Mouse (Mus musculus): ENCODE data around the gene Rab19. TPM values are rescaled to one million over a fixed set of nuclear protein-coding genes. Genes with fewer than 3 reads are reported as not detected.
A peak's percentile ranks its signal among the peaks of the same experiment; 100 is the strongest.

The Rab19 gene
- 4.0 and 5.9 TPM in 2 replicates for polyA plus RNA-seq (2014; fragmentation: Nextera tagmentation; extraction: Ambion mirVana)

DNA sequence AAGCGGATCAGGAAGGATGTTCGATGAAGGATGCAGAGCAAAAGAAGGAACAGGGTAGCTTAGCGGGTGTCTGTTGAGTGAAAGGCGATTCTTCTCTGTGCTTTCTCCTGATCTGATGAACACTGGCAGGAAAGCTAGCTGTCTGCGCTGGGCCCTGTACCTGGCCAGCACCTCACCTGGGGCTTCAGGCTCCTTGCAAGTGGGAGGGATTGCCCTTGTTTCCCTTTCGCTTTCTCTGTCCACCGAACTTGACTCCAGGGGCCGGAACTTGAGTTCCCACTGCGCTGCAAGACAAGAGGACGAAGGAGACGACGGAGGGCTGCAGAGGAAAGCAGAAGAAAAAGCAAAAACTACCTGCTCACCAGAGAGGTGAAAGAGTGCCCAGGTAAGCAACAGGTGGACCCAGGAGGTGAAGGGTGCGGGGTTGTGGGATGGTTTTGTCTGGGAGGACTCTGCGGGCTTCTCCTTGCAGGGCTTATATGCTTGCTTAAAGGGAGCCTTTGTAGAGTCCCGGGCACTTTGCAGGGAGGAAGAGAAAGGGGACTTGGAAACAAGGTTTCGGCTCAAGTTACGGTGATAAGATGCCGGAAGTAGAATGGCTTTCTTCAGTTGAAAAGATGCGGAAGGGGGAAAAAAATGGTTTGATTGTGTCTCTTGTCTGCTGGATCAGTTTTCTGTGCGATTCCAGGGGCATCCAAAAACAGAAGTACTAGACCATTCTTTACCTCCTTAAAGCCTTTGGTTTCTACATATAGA, at the start of gene Rab19:
Gene Rab19, plus strand, starts transcription at position 51 of the 756 bp plus-strand sequence.
- DNase-seq (ENCODE audit: low spot score), result peak; percentile 80
- H3K4me1 ChIP-seq (replicated peaks; ENCODE audit: control insufficient read depth, insufficient read depth, low read length), result peaks cover 9% of the 10 kb centered on the region
- peak within 1 kb of the TSS; percentile 69 for H3K4me2 ChIP-seq (ENCODE audit: low read length)
- no peaks in the 10 kb centered on the region for H3K9me3 ChIP-seq (ENCODE audit: control insufficient read depth, low read length)
- ATAC-seq (replicated peaks; ENCODE audit: low FRiP score, low TSS enrichment, low read depth), result no peak
- peaks cover 8% of the 10 kb centered on the region; the same call in 1 of the 2 replicates for H3K27me3 ChIP-seq (replicated peaks; ENCODE audit: control insufficient read depth, insufficient read depth, low read length)
- H3K27ac ChIP-seq (ENCODE audit: low read depth), result peak within 1 kb of the TSS; percentile 62
- WGBS, result 7% methylated on average over 20 of the region's 20 CpGs
- no peaks in the 10 kb centered on the region for H3K36me3 ChIP-seq (ENCODE audit: control insufficient read depth, insufficient read depth, low read length)
- H3K9ac ChIP-seq (ENCODE audit: low read length), result peak within 1 kb of the TSS; percentile 44
- peak within 1 kb of the TSS; percentile 44 for H3K4me3 ChIP-seq (ENCODE audit: low read depth, low read length)

DNA sequence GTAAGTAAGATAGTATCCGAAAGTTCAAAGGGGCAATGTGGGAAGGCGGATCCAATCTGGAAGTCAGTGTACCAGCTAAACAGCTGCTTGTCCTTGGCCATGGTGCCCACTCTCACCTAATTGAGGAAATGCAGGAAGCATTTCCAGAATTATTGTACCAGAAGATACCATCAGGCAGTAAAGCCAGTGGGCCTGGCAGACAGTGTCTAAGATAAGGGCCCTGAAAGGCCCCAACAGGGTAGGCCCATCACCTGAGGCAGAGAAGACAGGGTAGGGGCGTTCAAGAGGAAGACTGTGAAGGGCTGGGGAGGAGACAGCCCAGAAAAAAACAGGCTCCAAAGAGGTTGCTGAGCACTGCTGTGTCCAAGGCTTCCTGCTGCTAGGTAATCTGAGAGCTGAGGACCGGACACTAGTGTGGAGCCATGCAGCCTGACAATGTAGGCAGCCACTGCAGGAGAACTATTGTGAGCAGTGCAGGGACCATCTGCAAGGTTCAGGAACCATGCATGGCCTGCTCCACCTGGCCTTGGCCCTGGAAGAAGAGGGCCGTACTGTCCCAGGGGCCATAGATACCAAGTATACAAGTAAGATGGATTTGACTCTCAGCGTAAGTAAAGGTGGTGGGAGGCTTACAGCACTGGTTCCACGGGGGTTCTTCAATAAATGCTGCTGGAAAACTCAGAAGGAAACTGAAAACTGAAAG, 48.8 kb upstream of the Rab19 start:
- peaks cover 27% of the 10 kb centered on the region for H3K36me3 ChIP-seq (ENCODE audit: control insufficient read depth, insufficient read depth, low read length)
- no peak overlapping the region for H3K4me3 ChIP-seq (ENCODE audit: low read depth, low read length)
- H3K27me3 ChIP-seq (replicated peaks; ENCODE audit: control insufficient read depth, insufficient read depth, low read length), result no peaks in the 10 kb centered on the region
- H3K4me2 ChIP-seq (ENCODE audit: low read length), result no peak overlapping the region
- DNase-seq (ENCODE audit: low spot score) (no peak), ATAC-seq (replicated peaks; ENCODE audit: low FRiP score, low TSS enrichment, low read depth) (no peak)
- no peak overlapping the region for H3K9ac ChIP-seq (ENCODE audit: low read length)
- 86% methylated on average over 7 of the region's 7 CpGs for whole genome bisulfite sequencing
- H3K9me3 ChIP-seq (ENCODE audit: control insufficient read depth, low read length), result no peaks in the 10 kb centered on the region
- no peak overlapping the region for H3K27ac ChIP-seq (ENCODE audit: low read depth)
- no peaks in the 10 kb centered on the region for H3K4me1 ChIP-seq (replicated peaks; ENCODE audit: control insufficient read depth, insufficient read depth, low read length)

DNA sequence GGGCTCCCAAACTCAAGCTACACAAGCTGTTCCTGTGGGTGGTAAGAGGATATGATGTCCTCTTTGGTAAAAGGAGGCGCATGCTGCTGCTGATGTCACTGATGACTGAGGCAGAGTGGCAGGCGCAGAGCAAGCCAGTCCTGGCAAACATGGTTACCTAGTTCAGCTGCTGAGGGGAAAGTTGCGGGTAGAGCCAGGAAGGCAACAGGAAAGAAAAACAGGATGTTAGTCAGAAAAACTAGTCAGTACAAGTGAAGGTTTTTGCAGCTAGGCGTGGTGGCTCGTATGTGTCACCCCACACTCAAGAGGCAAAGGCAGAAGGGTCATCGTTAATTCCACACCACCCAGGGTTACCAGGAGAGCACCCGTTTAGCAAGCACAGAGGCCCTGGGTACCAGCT, 46.8 kb upstream of the Rab19 start:
- no peak overlapping the region for H3K4me2 ChIP-seq (ENCODE audit: low read length)
- H3K4me3 ChIP-seq (ENCODE audit: low read depth, low read length), result no peak overlapping the region
- DNase-seq (ENCODE audit: low spot score) (no peak), ATAC-seq (replicated peaks; ENCODE audit: low FRiP score, low TSS enrichment, low read depth) (no peak)
- H3K27ac ChIP-seq (ENCODE audit: low read depth), result no peak overlapping the region
- no peaks in the 10 kb centered on the region for H3K9me3 ChIP-seq (ENCODE audit: control insufficient read depth, low read length)
- H3K36me3 ChIP-seq (ENCODE audit: control insufficient read depth, insufficient read depth, low read length), result peaks cover 40% of the 10 kb centered on the region
- H3K9ac ChIP-seq (ENCODE audit: low read length), result no peak overlapping the region
- no peaks in the 10 kb centered on the region for H3K4me1 ChIP-seq (replicated peaks; ENCODE audit: control insufficient read depth, insufficient read depth, low read length)
- 90% methylated on average over 7 of the region's 7 CpGs for WGBS
- no peaks in the 10 kb centered on the region for H3K27me3 ChIP-seq (replicated peaks; ENCODE audit: control insufficient read depth, insufficient read depth, low read length)

DNA sequence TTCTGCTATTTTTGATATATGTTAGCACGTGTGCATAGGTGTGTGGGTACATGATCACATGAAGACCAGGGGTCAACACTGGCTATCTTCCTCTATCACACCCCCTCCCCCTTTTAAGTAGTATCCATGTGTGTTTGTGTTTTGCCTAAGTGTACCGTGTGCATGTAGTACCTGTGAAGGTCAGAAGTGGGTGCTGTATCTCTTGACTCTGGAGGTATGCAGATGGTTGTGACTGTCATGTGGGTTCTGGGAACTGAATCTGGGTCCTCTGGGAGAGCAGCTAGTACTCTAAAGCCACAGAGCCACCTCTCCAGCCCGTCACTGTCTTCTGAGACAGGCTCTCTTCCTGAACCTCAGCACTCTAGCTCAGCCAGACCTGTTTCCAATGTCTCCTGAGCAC, 46.1 kb upstream of the Rab19 start:
- Histone ChIP-seq H3K27ac (ENCODE audit: low read depth) (no peak overlapping the region), H3K9me3 (ENCODE audit: control insufficient read depth, low read length) (no peaks in the 10 kb centered on the region), H3K4me2 (ENCODE audit: low read length) (no peak overlapping the region), H3K4me3 (ENCODE audit: low read depth, low read length) (no peak overlapping the region), H3K27me3 (replicated peaks; ENCODE audit: control insufficient read depth, insufficient read depth, low read length) (no peaks in the 10 kb centered on the region), H3K4me1 (replicated peaks; ENCODE audit: control insufficient read depth, insufficient read depth, low read length) (no peaks in the 10 kb centered on the region), H3K9ac (ENCODE audit: low read length) (no peak overlapping the region), H3K36me3 (ENCODE audit: control insufficient read depth, insufficient read depth, low read length) (peaks cover 40% of the 10 kb centered on the region)
- DNase-seq (ENCODE audit: low spot score) (no peak), ATAC-seq (replicated peaks; ENCODE audit: low FRiP score, low TSS enrichment, low read depth) (no peak)
- 95% methylated on average over 3 of the region's 3 CpGs for WGBS

DNA sequence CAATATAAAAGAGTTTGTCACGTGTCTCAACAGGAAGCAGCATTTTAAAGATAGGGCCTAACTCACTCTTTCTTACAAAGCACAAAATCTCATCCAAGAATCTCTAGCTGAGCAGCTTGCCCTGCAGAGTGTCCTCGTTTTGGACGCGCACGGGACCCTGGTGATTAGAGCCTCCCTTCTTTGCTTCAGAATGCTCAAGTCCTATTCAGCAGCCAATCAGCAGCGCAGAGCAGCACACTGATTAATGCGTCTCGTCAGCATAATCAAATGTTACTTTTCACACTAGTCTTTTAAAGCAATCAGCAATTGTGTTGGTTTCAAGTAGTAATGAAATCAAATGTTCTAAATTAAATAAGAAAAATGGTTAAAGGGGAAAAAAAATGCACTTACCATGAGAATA, 42.6 kb upstream of the Rab19 start:
- Histone ChIP-seq H3K27me3 (replicated peaks; ENCODE audit: control insufficient read depth, insufficient read depth, low read length) (no peaks in the 10 kb centered on the region), H3K36me3 (ENCODE audit: control insufficient read depth, insufficient read depth, low read length) (peaks cover 57% of the 10 kb centered on the region), H3K4me3 (ENCODE audit: low read depth, low read length) (no peak overlapping the region), H3K27ac (ENCODE audit: low read depth) (no peak overlapping the region), H3K9me3 (ENCODE audit: control insufficient read depth, low read length) (no peaks in the 10 kb centered on the region), H3K9ac (ENCODE audit: low read length) (no peak overlapping the region), H3K4me1 (replicated peaks; ENCODE audit: control insufficient read depth, insufficient read depth, low read length) (no peaks in the 10 kb centered on the region), H3K4me2 (ENCODE audit: low read length) (no peak overlapping the region)
- ATAC-seq (replicated peaks; ENCODE audit: low FRiP score, low TSS enrichment, low read depth), result no peak
- 92% methylated on average over 8 of the region's 8 CpGs for WGBS
- DNase-seq (ENCODE audit: low spot score), result no peak

DNA sequence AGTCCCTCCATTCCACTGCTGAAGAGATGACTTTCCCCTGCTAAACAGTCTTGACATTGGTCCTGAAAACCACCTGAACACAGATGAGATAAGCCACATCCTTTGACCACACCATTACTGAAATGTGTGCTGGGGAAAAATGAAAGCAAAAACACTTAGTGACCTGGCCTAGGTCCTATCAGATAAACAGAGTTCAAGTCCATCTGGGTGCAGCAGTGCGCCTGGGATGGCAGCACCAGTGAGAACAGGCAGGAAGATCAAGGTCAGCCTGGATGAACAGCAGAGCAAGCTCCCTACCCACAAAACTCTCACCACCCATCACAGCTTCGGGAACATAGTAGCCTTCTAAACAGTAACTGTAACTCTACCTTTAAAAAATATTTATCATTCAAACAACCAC, 39.2 kb upstream of the Rab19 start:
- H3K9me3 ChIP-seq (ENCODE audit: control insufficient read depth, low read length), result no peaks in the 10 kb centered on the region
- H3K36me3 ChIP-seq (ENCODE audit: control insufficient read depth, insufficient read depth, low read length), result peaks cover 62% of the 10 kb centered on the region
- H3K4me2 ChIP-seq (ENCODE audit: low read length), result no peak overlapping the region
- no peak for DNase-seq (ENCODE audit: low spot score)
- H3K4me1 ChIP-seq (replicated peaks; ENCODE audit: control insufficient read depth, insufficient read depth, low read length), result no peaks in the 10 kb centered on the region; the same call in 1 of the 2 replicates
- no peak for ATAC-seq (replicated peaks; ENCODE audit: low FRiP score, low TSS enrichment, low read depth)
- no peak overlapping the region for H3K27ac ChIP-seq (ENCODE audit: low read depth)
- H3K9ac ChIP-seq (ENCODE audit: low read length), result no peak overlapping the region
- H3K4me3 ChIP-seq (ENCODE audit: low read depth, low read length), result no peak overlapping the region
- no peaks in the 10 kb centered on the region for H3K27me3 ChIP-seq (replicated peaks; ENCODE audit: control insufficient read depth, insufficient read depth, low read length)
- WGBS, result 72% methylated on average over 2 of the region's 2 CpGs

DNA sequence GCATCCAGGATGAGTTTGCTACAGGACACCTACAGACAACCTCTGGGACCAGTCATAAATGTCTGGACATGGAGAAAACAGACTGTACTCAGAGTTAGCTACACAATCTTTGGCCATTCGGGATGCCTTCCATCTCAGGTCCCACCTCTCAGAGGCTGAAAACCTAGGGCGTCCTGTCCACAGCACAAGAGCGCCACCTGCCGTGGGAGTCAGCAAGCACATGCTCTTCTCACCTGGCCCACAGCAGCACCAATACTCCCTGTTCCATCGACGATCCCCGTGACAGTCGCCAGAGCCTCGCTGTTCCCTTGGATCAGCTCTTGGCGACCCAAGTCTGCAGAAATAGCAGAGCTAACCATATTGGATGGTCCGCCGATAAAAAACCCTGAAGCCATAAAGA, 37.0 kb upstream of the Rab19 start:
- DNase-seq (ENCODE audit: low spot score) (peak; percentile 94), ATAC-seq (replicated peaks; ENCODE audit: low FRiP score, low TSS enrichment, low read depth) (peak; percentile 67)
- Histone ChIP-seq H3K4me1 (replicated peaks; ENCODE audit: control insufficient read depth, insufficient read depth, low read length) (no peaks in the 10 kb centered on the region; the same call in 1 of the 2 replicates), H3K9me3 (ENCODE audit: control insufficient read depth, low read length) (no peaks in the 10 kb centered on the region), H3K4me2 (ENCODE audit: low read length) (no peak overlapping the region), H3K9ac (ENCODE audit: low read length) (no peak overlapping the region), H3K4me3 (ENCODE audit: low read depth, low read length) (no peak overlapping the region), H3K27ac (ENCODE audit: low read depth) (no peak overlapping the region), H3K27me3 (replicated peaks; ENCODE audit: control insufficient read depth, insufficient read depth, low read length) (no peaks in the 10 kb centered on the region), H3K36me3 (ENCODE audit: control insufficient read depth, insufficient read depth, low read length) (peaks cover 51% of the 10 kb centered on the region)
- WGBS, result 25% methylated on average over 12 of the region's 12 CpGs

DNA sequence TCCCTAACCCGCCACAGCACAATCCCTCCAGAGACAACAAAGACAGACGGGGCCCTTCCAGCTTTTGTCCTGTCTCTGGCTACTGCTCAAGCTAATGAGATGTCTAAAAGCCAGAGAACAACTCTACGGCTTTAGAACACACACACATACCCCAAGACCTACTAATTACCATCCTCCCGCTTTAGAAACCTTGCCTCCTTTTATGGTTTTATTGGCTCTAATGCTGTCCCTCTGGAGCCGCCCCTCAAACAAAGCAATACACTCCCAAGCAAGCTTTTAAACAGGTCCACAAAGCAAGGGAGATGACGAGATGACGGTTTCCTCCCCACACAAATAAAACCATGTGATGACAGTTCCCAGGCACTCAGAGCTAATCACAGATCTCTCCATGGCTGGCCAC, 35.5 kb upstream of the Rab19 start:
- Histone ChIP-seq H3K4me1 (replicated peaks; ENCODE audit: control insufficient read depth, insufficient read depth, low read length) (no peaks in the 10 kb centered on the region; the same call in 1 of the 2 replicates), H3K4me3 (ENCODE audit: low read depth, low read length) (no peak overlapping the region), H3K9me3 (ENCODE audit: control insufficient read depth, low read length) (no peaks in the 10 kb centered on the region), H3K36me3 (ENCODE audit: control insufficient read depth, insufficient read depth, low read length) (peaks cover 64% of the 10 kb centered on the region), H3K4me2 (ENCODE audit: low read length) (no peak overlapping the region), H3K27me3 (replicated peaks; ENCODE audit: control insufficient read depth, insufficient read depth, low read length) (no peaks in the 10 kb centered on the region), H3K9ac (ENCODE audit: low read length) (no peak overlapping the region), H3K27ac (ENCODE audit: low read depth) (no peak overlapping the region)
- no peak for DNase-seq (ENCODE audit: low spot score)
- WGBS, result 49% methylated on average over 7 of the region's 7 CpGs
- no peak for ATAC-seq (replicated peaks; ENCODE audit: low FRiP score, low TSS enrichment, low read depth)

Measured in intestine, embryonic 14.5 days (tissue).